Mouse (Mus musculus) ES-E14 (cell line): Measurements from ENCODE around the gene Slc9c1.

Source experiments
- MAFK ChIP-seq: IDR thresholded peaks from 2 replicates; pipeline ENCODE4 v1.6.1; 2014; ENCODE audit warnings: mild to moderate bottlenecking, low read depth, low read length, inconsistent platforms; ENCODE audit not compliant: insufficient read depth
- ZC3H11A ChIP-seq: IDR thresholded peaks from 2 replicates; pipeline ENCODE4 v1.6.1; 2012; ENCODE audit warnings: low read depth, mild to moderate bottlenecking, inconsistent platforms, low read length, borderline replicate concordance
- ZNF384 ChIP-seq: IDR thresholded peaks from 2 replicates; pipeline ENCODE4 v1.6.1; 2012; ENCODE audit warnings: low read depth, low read length, inconsistent platforms

GRCm38 (mm10) chr16:45572307-45572706 is 37.2 kb downstream of the Slc9c1 start:
- no peak for TF ChIP-seq ZNF384
- TF ChIP-seq MAFK = no peak
- no peak for TF ChIP-seq ZC3H11A
